Mouse (Mus musculus): Measurements from ENCODE around the gene Egf. TPM values are rescaled to one million over a fixed set of nuclear protein-coding genes. Genes with fewer than 3 reads are reported as not detected.

Egf gene
- polyA plus RNA-seq, 1 experiment: 1.2 TPM

DNA sequence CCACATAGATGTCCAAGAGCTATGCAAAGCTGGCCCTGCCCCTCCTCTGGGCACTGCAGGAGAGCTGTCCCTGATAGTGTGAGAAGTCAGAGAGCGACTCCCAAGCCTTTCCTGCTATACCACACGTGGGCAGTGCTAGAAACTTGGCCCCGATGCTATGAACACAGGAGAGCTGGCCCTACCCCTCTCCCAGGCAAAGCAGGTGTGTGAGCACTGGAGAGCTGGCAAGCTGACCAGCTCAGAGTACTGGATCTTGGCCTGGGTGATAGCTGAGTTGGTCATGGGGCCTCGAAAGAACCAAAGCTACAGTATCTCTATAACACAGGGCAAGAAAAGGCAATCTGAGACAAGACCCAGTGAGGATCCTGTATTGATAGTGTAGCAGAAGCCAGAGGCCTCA is 98.6 kb downstream of the Egf start:
- TF ChIP-seq CTCF (IDR thresholded peaks at IDR 0.05; ENCODE audit: low read depth, low read length) (no peak), EP300 (IDR thresholded peaks at IDR 0.05; ENCODE audit: insufficient read depth, low read depth, low read length) (no peak), POLR2A (IDR thresholded peaks at IDR 0.05; ENCODE audit: insufficient read depth, low read length) (no peak)
- Histone ChIP-seq H3K27ac (ENCODE audit: insufficient read depth, low read length) (no peak overlapping the region), H3K4me1 (ENCODE audit: control insufficient read depth, insufficient read depth, low read length) (no peaks in the 10 kb centered on the region), H3K9me3 (replicated peaks; ENCODE audit: control insufficient read depth, insufficient read depth, low read length, poor library complexity, severe bottlenecking) (peaks cover 22% of the 10 kb centered on the region), H3K27me3 (ENCODE audit: control insufficient read depth, insufficient read depth, low read length, poor library complexity, severe bottlenecking) (no peaks in the 10 kb centered on the region; the same call in 1 of the 2 replicates), H3K36me3 (ENCODE audit: control insufficient read depth, insufficient read depth, low read length, poor library complexity, severe bottlenecking) (no peaks in the 10 kb centered on the region), H3K9ac (ENCODE audit: low read depth, poor library complexity, severe bottlenecking) (no peak overlapping the region), H3K4me3 (ENCODE audit: low read depth, low read length) (no peak overlapping the region)

GRCm38 (mm10) chr3:129652476-129652875 is 102.6 kb downstream of the Egf start:
- Histone ChIP-seq H3K36me3 (ENCODE audit: control insufficient read depth, insufficient read depth, low read length, poor library complexity, severe bottlenecking) (no peaks in the 10 kb centered on the region), H3K27ac (ENCODE audit: insufficient read depth, low read length) (no peak overlapping the region), H3K4me3 (ENCODE audit: low read depth, low read length) (no peak overlapping the region), H3K4me1 (ENCODE audit: control insufficient read depth, insufficient read depth, low read length) (peaks cover 5% of the 10 kb centered on the region), H3K27me3 (ENCODE audit: control insufficient read depth, insufficient read depth, low read length, poor library complexity, severe bottlenecking) (no peaks in the 10 kb centered on the region), H3K9ac (ENCODE audit: low read depth, poor library complexity, severe bottlenecking) (no peak overlapping the region), H3K9me3 (replicated peaks; ENCODE audit: control insufficient read depth, insufficient read depth, low read length, poor library complexity, severe bottlenecking) (peaks cover 22% of the 10 kb centered on the region)
- TF ChIP-seq EP300 (IDR thresholded peaks at IDR 0.05; ENCODE audit: insufficient read depth, low read depth, low read length) (no peak), POLR2A (IDR thresholded peaks at IDR 0.05; ENCODE audit: insufficient read depth, low read length) (no peak), CTCF (IDR thresholded peaks at IDR 0.05; ENCODE audit: low read depth, low read length) (no peak)

- H3K27ac ChIP-seq (ENCODE audit: insufficient read depth, low read length): peak overlapping the region; percentile 5; the same call in 1 of the 2 replicates
- no peaks in the 10 kb centered on the region for H3K27me3 ChIP-seq (ENCODE audit: control insufficient read depth, insufficient read depth, low read length, poor library complexity, severe bottlenecking)
- H3K4me3 ChIP-seq (ENCODE audit: low read depth, low read length): no peak overlapping the region
- no peaks in the 10 kb centered on the region for H3K36me3 ChIP-seq (ENCODE audit: control insufficient read depth, insufficient read depth, low read length, poor library complexity, severe bottlenecking)
- H3K4me1 ChIP-seq (ENCODE audit: control insufficient read depth, insufficient read depth, low read length): peaks cover 5% of the 10 kb centered on the region
- peaks cover 22% of the 10 kb centered on the region for H3K9me3 ChIP-seq (replicated peaks; ENCODE audit: control insufficient read depth, insufficient read depth, low read length, poor library complexity, severe bottlenecking)
- no peak overlapping the region for H3K9ac ChIP-seq (ENCODE audit: low read depth, poor library complexity, severe bottlenecking)
- no peak for TF ChIP-seq EP300 (IDR thresholded peaks at IDR 0.05; ENCODE audit: insufficient read depth, low read depth, low read length)
- TF ChIP-seq POLR2A (IDR thresholded peaks at IDR 0.05; ENCODE audit: insufficient read depth, low read length): no peak
- no peak for TF ChIP-seq CTCF (IDR thresholded peaks at IDR 0.05; ENCODE audit: low read depth, low read length)
Observed at GRCm38 (mm10) chr3:129651765-129652164, 103.4 kb downstream of the Egf start.

GRCm38 (mm10) chr3:129650931-129651330 is 104.2 kb downstream of the Egf start:
- no peak for TF ChIP-seq POLR2A (IDR thresholded peaks at IDR 0.05; ENCODE audit: insufficient read depth, low read length)
- no peak for TF ChIP-seq EP300 (IDR thresholded peaks at IDR 0.05; ENCODE audit: insufficient read depth, low read depth, low read length)
- TF ChIP-seq CTCF (IDR thresholded peaks at IDR 0.05; ENCODE audit: low read depth, low read length): no peak

GRCm38 (mm10) chr3:129650293-129650612 is 104.9 kb downstream of the Egf start:
- TF ChIP-seq POLR2A (IDR thresholded peaks at IDR 0.05; ENCODE audit: insufficient read depth, low read length): no peak
- no peak for TF ChIP-seq EP300 (IDR thresholded peaks at IDR 0.05; ENCODE audit: insufficient read depth, low read depth, low read length)
- TF ChIP-seq CTCF (IDR thresholded peaks at IDR 0.05; ENCODE audit: low read depth, low read length): no peak
- Histone ChIP-seq H3K9me3 (replicated peaks; ENCODE audit: control insufficient read depth, insufficient read depth, low read length, poor library complexity, severe bottlenecking) (peaks cover 21% of the 10 kb centered on the region), H3K27me3 (ENCODE audit: control insufficient read depth, insufficient read depth, low read length, poor library complexity, severe bottlenecking) (no peaks in the 10 kb centered on the region), H3K4me3 (ENCODE audit: low read depth, low read length) (no peak overlapping the region), H3K4me1 (ENCODE audit: control insufficient read depth, insufficient read depth, low read length) (peaks cover 5% of the 10 kb centered on the region), H3K36me3 (ENCODE audit: control insufficient read depth, insufficient read depth, low read length, poor library complexity, severe bottlenecking) (no peaks in the 10 kb centered on the region), H3K27ac (ENCODE audit: insufficient read depth, low read length) (peak overlapping the region; percentile 11; the same call in 1 of the 2 replicates), H3K9ac (ENCODE audit: low read depth, poor library complexity, severe bottlenecking) (no peak overlapping the region)

More at GRCm38 (mm10) chr3:129650931-129651330, 104.2 kb downstream of the Egf start:
- Histone ChIP-seq H3K36me3 (ENCODE audit: control insufficient read depth, insufficient read depth, low read length, poor library complexity, severe bottlenecking) (no peaks in the 10 kb centered on the region), H3K9me3 (replicated peaks; ENCODE audit: control insufficient read depth, insufficient read depth, low read length, poor library complexity, severe bottlenecking) (peaks cover 22% of the 10 kb centered on the region), H3K4me3 (ENCODE audit: low read depth, low read length) (no peak overlapping the region), H3K27me3 (ENCODE audit: control insufficient read depth, insufficient read depth, low read length, poor library complexity, severe bottlenecking) (no peaks in the 10 kb centered on the region), H3K27ac (ENCODE audit: insufficient read depth, low read length) (no peak overlapping the region; the same call in none of the 2 replicates), H3K9ac (ENCODE audit: low read depth, poor library complexity, severe bottlenecking) (no peak overlapping the region), H3K4me1 (ENCODE audit: control insufficient read depth, insufficient read depth, low read length) (peaks cover 5% of the 10 kb centered on the region)

DNA sequence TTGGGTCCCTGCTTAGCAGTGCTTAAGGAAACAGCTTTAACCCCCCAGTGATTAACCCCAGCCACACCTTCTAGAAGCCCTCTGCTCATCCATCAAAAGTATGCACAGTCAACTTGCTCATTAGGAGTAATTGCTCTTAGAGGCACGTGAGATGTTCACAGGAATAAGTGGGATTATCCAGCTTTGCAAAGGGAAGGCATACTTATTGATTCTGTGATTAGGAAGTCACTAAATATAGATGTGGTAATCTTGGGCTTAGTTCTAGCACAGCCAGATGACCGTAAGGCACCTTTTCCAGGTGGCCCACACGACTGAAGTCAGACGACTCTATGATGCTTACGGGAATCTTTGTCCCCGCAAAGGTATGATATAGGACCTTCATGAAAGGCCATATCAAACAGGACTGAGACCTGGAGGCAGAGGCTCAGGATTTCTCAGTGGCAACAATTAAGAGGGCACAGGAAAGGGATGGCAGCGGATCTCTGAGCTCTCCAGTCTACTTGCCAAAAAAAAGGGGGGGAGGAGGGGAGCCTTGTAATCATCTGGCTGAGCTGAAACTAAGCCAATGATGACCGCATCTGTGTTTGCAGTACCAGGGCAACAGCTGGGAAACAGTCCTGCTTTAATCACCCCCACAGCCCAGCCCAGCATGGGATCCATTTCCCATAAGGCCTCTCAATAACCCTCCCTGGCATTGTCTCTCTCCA is 105.4 kb downstream of the Egf start:
- no peak for TF ChIP-seq POLR2A (IDR thresholded peaks at IDR 0.05; ENCODE audit: insufficient read depth, low read length)
- no peak for TF ChIP-seq CTCF (IDR thresholded peaks at IDR 0.05; ENCODE audit: low read depth, low read length)
- TF ChIP-seq EP300 (IDR thresholded peaks at IDR 0.05; ENCODE audit: insufficient read depth, low read depth, low read length): no peak
- H3K36me3 ChIP-seq (ENCODE audit: control insufficient read depth, insufficient read depth, low read length, poor library complexity, severe bottlenecking): no peaks in the 10 kb centered on the region
- H3K9me3 ChIP-seq (replicated peaks; ENCODE audit: control insufficient read depth, insufficient read depth, low read length, poor library complexity, severe bottlenecking): peaks cover 17% of the 10 kb centered on the region
- H3K27me3 ChIP-seq (ENCODE audit: control insufficient read depth, insufficient read depth, low read length, poor library complexity, severe bottlenecking): no peaks in the 10 kb centered on the region
- 0 out of 2 replicates have a peak overlapping the region, but pooled peaks have one; percentile 11 for H3K27ac ChIP-seq (ENCODE audit: insufficient read depth, low read length)
- no peak overlapping the region for H3K4me3 ChIP-seq (ENCODE audit: low read depth, low read length)
- no peak overlapping the region for H3K9ac ChIP-seq (ENCODE audit: low read depth, poor library complexity, severe bottlenecking)
- H3K4me1 ChIP-seq (ENCODE audit: control insufficient read depth, insufficient read depth, low read length): peaks cover 5% of the 10 kb centered on the region
